ENCODE assay signal across 29 mouse cellular contexts in the genomic region with DNA sequence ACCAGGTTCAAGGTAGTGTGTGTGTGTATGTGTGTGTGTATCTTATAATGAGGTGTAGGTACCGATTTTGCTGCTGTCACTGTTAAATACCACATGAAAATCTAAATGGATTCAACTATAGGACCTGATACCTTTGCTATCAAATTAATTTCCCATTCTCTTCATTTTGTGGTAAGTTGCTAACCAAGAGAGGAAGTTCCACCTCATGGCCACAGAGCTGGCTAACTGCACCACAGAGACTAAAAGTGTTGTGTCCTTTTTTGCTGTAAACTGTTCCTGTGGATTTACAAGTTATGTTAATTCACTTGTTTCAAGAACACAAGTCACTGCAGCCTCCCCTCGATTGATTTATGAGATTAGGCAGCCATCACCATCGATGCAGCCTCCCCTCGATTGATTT. TPM values are rescaled to one million over a fixed set of nuclear protein-coding genes. Genes with fewer than 3 reads are reported as not detected.
DNase-seq lines count a peak whose midpoint lies in the region; ATAC-seq lines count a peak whose summit lies in the region.
"Had no signal": no experiment of that assay in that cellular context is flagged by ENCODE, and none has a peak within 500 bp of the region (broad histone marks: within the 10 kb centered on the region; RNA-seq: fewer than 3 reads in every experiment).

No protein-coding gene starts in this region.

- H3K27ac ChIP-seq in kidney, embryonic 15.5 days, result no peak overlapping the region
- H3K27ac ChIP-seq: embryonic facial prominence, embryonic 13.5 days; embryonic facial prominence, embryonic 15.5 days; forebrain, embryonic 10.5 days; forebrain, embryonic 12.5 days had no signal

- H3K4me1 ChIP-seq in kidney, embryonic 15.5 days, result no peaks in the 10 kb centered on the region
- H3K4me1 ChIP-seq: forebrain, embryonic 10.5 days; forebrain, embryonic 12.5 days had no signal

- H3K9ac ChIP-seq in kidney, embryonic 15.5 days, result no peak overlapping the region
- H3K9ac ChIP-seq: embryonic facial prominence, embryonic 13.5 days; embryonic facial prominence, embryonic 15.5 days; forebrain, embryonic 12.5 days had no signal

- DNase-seq in heart, adult 11 months, result peak; percentile 46
- no peak for DNase-seq in heart, postnatal 4 days
- DNase-seq in frontal cortex, postnatal 36 days (ENCODE audit: low spot score in 2 of 2), result no peak
- DNase-seq: adrenal gland, adult 8-10 months; adrenal gland, postnatal 14 days; adrenal gland, postnatal 36 days; B cell, adult 2 months; cerebellum, adult 11-12 months; cerebellum, adult 2 months; cerebellum, adult 9-10 months; cerebellum, postnatal 10 days; cerebellum, postnatal 25 days; embryo, embryonic 11 days had no signal

- peak; percentile 76 for ATAC-seq in common myeloid progenitor, adult 5-6 weeks (replicated peaks; ENCODE audit: low read depth, poor library complexity, severe bottlenecking)
- ATAC-seq in hematopoietic stem cell, adult 5-6 weeks (replicated peaks in 1 of 2; ENCODE audit: insufficient read depth in 1 of 2, low FRiP score in 2 of 2, low TSS enrichment in 1 of 2, low read depth in 1 of 2, poor library complexity in 2 of 2, severe bottlenecking in 2 of 2), result peak; percentile 52 to 57
- no peak for ATAC-seq in kidney, embryonic 15.5 days (replicated peaks; ENCODE audit: low FRiP score)
- ATAC-seq: activated CD4-positive, CD25-positive, alpha-beta regulatory T cell, adult 4 months; CD4-positive, CD25-positive, alpha-beta regulatory T cell, adult 4 months; forebrain, embryonic 14.5 days; forebrain, embryonic 16.5 days; Patski had no signal

- no peaks in the 10 kb centered on the region for H3K27me3 ChIP-seq in kidney, embryonic 15.5 days
- H3K27me3 ChIP-seq: CH12.LX; embryonic facial prominence, embryonic 13.5 days; embryonic facial prominence, embryonic 15.5 days; forebrain, embryonic 12.5 days; Patski had no signal

- WGBS in kidney, embryonic 15.5 days, result 76% methylated on average over 4 of the region's 4 CpGs

- no peaks in the 10 kb centered on the region for H3K9me3 ChIP-seq in kidney, embryonic 15.5 days (replicated peaks)
- H3K9me3 ChIP-seq: embryonic facial prominence, embryonic 13.5 days; embryonic facial prominence, embryonic 15.5 days; forebrain, embryonic 10.5 days; forebrain, embryonic 12.5 days had no signal

- H3K4me2 ChIP-seq in kidney, embryonic 15.5 days, result no peak overlapping the region
- H3K4me2 ChIP-seq: embryonic facial prominence, embryonic 13.5 days; embryonic facial prominence, embryonic 15.5 days; forebrain, embryonic 12.5 days had no signal

- H3K36me3 ChIP-seq in kidney, embryonic 15.5 days, result no peaks in the 10 kb centered on the region
- H3K36me3 ChIP-seq: embryonic facial prominence, embryonic 13.5 days; embryonic facial prominence, embryonic 15.5 days; forebrain, embryonic 10.5 days; forebrain, embryonic 12.5 days; G1E had no signal

- H3K4me3 ChIP-seq in kidney, embryonic 15.5 days (replicated peaks), result no peak overlapping the region
- H3K4me3 ChIP-seq: embryonic facial prominence, embryonic 13.5 days; embryonic facial prominence, embryonic 15.5 days; erythroblast, embryonic 14.5 days; forebrain, embryonic 10.5 days; forebrain, embryonic 12.5 days had no signal

RNA-seq across cellular contexts. Expression of a gene that starts 3.4 kb away (rescaled TPM):
- under 1 TPM; 0.26 to 0.45 TPM for total RNA-seq in heart, postnatal 4 days (2021)
- total RNA-seq in common myeloid progenitor, adult 5-6 weeks (2017), result 1.4 and 1.9 TPM in 2 replicates
- not detected in 2 replicates for total RNA-seq in hematopoietic stem cell, adult 5-6 weeks (2017)
- polyA plus RNA-seq in kidney, embryonic 15.5 days (2015; fragmentation: Nextera tagmentation; extraction: Ambion mirVana), result 0.16 and 0.55 TPM in 2 replicates
- total RNA-seq: adrenal gland, postnatal 14 days; CH12.LX; G1E had no signal
- polyA plus RNA-seq: activated CD4-positive, CD25-positive, alpha-beta regulatory T cell, adult 4 months; CD4-positive, CD25-positive, alpha-beta regulatory T cell, adult 4 months; embryonic facial prominence, embryonic 11.5 days; erythroblast, embryonic 14.5 days; forebrain, embryonic 14.5 days; forebrain, embryonic 16.5 days; G1E had no signal

RNA-seq across cellular contexts. Expression of a gene that starts 42.7 kb away (rescaled TPM):
- 1 to 10 TPM; 1.9 to 2.8 TPM for total RNA-seq in heart, postnatal 4 days (2021)
- total RNA-seq in common myeloid progenitor, adult 5-6 weeks (2017), result 15.2 and 16.8 TPM in 2 replicates
- total RNA-seq in hematopoietic stem cell, adult 5-6 weeks (2017), result 13.5 and 22.5 TPM in 2 replicates
- 6.1 and 7.3 TPM in 2 replicates for polyA plus RNA-seq in kidney, embryonic 15.5 days (2015; fragmentation: Nextera tagmentation; extraction: Ambion mirVana)
- total RNA-seq: CH12.LX had no signal
- polyA plus RNA-seq: G1E had no signal
